Mouse (Mus musculus) liver, embryonic 14.5 days (tissue): Measurements from ENCODE around the gene Asphd2. TPM values are rescaled to one million over a fixed set of nuclear protein-coding genes. Genes with fewer than 3 reads are reported as not detected.

Experiments
- ATAC-seq: fragments of 200-750 bp; cut with Nextera tagmentation; 2 replicates; pipeline ENCODE4 v1.8.0; 2017; ENCODE audit warnings: moderate number of reproducible peaks, mild to moderate bottlenecking, moderate library complexity; ENCODE audit not compliant: insufficient read depth
- DNase-seq, 3 experiments: peaks; one replicate each; pipeline ENCODE4 v3.0.0-alpha.2; 2012 to 2013; ENCODE audit warnings: low read depth in 3 of 3, low spot score in 3 of 3
- H3K27ac ChIP-seq: fragments of 300-500 bp; sonication (generic); 2 replicates; pipeline ENCODE4 v1.5.1; 2014; ENCODE audit warnings: moderate library complexity, mild to moderate bottlenecking, control low read depth, inconsistent platforms
- H3K27me3 ChIP-seq: fragments of 300-500 bp; sonication (generic); 2 replicates; pipeline ENCODE4 v1.6.1; 2014; ENCODE audit warnings: mild to moderate bottlenecking, low read length, moderate library complexity; ENCODE audit not compliant: control insufficient read depth, insufficient read depth
- H3K36me3 ChIP-seq: fragments of 300-500 bp; sonication (generic); replicated peaks from 2 replicates; pipeline ENCODE4 v1.6.1; 2014; ENCODE audit warnings: low read depth; ENCODE audit not compliant: control insufficient read depth, insufficient read depth
- H3K4me1 ChIP-seq, 2 experiments: fragments of 200-500 bp in 1 of 2; fragments of 300-500 bp in 1 of 2; sonication (generic) in 1 of 2; replicated peaks; 2 replicates each; pipeline ENCODE4 v1.6.1; 2012 to 2014; ENCODE audit warnings: antibody characterized with exemption in 1 of 2, inconsistent platforms in 1 of 2, low read length in 1 of 2; ENCODE audit not compliant: control insufficient read depth in 2 of 2, insufficient read depth in 2 of 2
- H3K4me2 ChIP-seq: fragments of 300-500 bp; sonication (generic); 2 replicates; pipeline ENCODE4 v1.6.1; 2014; ENCODE audit warnings: low read depth, mild to moderate bottlenecking, control low read depth, moderate library complexity
- H3K4me3 ChIP-seq, 2 experiments: fragments of 200-500 bp in 1 of 2; fragments of 300-500 bp in 1 of 2; sonication (generic) in 1 of 2; 2 replicates each; pipeline ENCODE4 v1.5.1; 2012 to 2014; ENCODE audit warnings: low read depth in 2 of 2, low read length in 2 of 2, mild to moderate bottlenecking in 2 of 2, control low read depth in 1 of 2, inconsistent platforms in 1 of 2, moderate library complexity in 1 of 2; ENCODE audit not compliant: insufficient read depth in 1 of 2
- H3K9ac ChIP-seq: fragments of 300-500 bp; sonication (generic); replicated peaks from 2 replicates; pipeline ENCODE4 v1.6.1; 2014; ENCODE audit warnings: mild to moderate bottlenecking, control low read depth, moderate library complexity
- H3K9me3 ChIP-seq: fragments of 300-500 bp; sonication (generic); 2 replicates; pipeline ENCODE4 v1.6.1; 2016; ENCODE audit warnings: low read length, mixed read lengths; ENCODE audit not compliant: control insufficient read depth
- CTCF ChIP-seq: IDR thresholded peaks from 2 replicates; pipeline ENCODE4 v1.5.1; 2016; ENCODE audit warnings: antibody characterized with exemption, low read depth, control low read depth
- EP300 ChIP-seq: IDR thresholded peaks from 2 replicates; pipeline ENCODE4 v1.6.1; 2016; ENCODE audit warnings: antibody characterized with exemption, low read depth
- WGBS: fragments of 180-500 bp; shearing (Covaris S2); extraction: QIAGEN DNeasy Blood & Tissue Kit; methylation state at CpG from one replicate; pipeline ENCODE4 v1.1.7; 2014; ENCODE audit not compliant: insufficient replicate concordance; 5-methylcytosine and 5-hydroxymethylcytosine counted together
- polyA plus RNA-seq, 2 experiments: library from polyadenylated mRNA; depleted of rRNA in 1 of 2; stranded (reverse) in 1 of 2; unstranded in 1 of 2; fragments of >200 nt; fragmentation: Nextera tagmentation in 1 of 2; extraction: Ambion mirVana in 1 of 2; gene quantifications; 2 replicates each; pipeline versions ENCODE4 v1.2.1 to v1.2.3; 2012 to 2014

The Asphd2 gene
- polyA plus RNA-seq, 2 experiments, result 0.10 to 0.20 TPM

DNA sequence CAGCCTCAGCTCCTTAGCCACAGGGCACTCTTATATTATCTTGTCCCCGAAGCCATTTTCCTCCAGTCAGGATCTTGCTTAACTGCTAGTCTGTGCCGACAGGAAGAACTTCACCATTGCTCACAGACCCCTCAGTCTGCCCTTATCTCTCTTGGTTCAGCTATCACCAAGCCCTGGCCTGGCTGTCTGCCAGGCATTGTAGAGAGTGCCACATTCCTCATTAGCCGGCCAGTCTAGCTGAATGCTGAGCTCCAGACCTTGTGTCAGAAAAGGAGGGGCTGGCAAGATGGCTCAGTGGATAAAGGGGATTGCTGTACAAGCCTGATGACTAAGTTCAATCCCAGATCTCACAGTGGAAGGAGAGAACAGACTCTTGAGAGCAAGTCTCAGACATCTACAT lies 11.4 kb upstream of the Asphd2 start:
- Histone ChIP-seq H3K27ac (no peak overlapping the region), H3K9me3 (no peaks in the 10 kb centered on the region), H3K4me2 (no peak overlapping the region), H3K27me3 (no peaks in the 10 kb centered on the region; the same call in 1 of the 2 replicates), H3K36me3 (no peaks in the 10 kb centered on the region), H3K4me1 (no peaks in the 10 kb centered on the region), H3K9ac (no peak overlapping the region), H3K4me3 (no peak overlapping the region)
- no peak for ATAC-seq
- WGBS, result 31% methylated on average over 3 of the region's 3 CpGs
- TF ChIP-seq EP300 (no peak), CTCF (no peak)
- DNase-seq, result no peak

DNA sequence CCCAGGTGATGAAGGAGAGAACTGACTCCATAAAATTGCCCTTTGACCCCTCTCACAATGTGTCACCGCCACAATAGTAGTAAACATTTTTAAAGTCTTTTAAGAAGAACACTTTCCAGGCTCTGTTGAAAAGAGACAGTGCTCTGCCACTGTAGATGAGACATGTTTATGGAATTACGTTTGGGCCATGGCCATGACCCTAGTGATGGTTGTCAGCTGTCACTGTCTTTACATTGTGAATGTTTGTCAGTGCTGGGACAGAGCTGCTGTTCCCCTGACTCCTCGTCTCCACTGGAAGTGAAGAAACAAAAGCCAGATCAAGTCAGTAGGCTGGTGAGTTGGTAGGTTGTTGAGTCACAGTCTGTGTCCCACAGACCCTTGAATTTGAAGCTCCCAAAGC lies 7.8 kb upstream of the Asphd2 start:
- Histone ChIP-seq H3K36me3 (no peaks in the 10 kb centered on the region), H3K27me3 (no peaks in the 10 kb centered on the region), H3K9ac (no peak overlapping the region), H3K4me3 (no peak overlapping the region), H3K4me1 (no peaks in the 10 kb centered on the region), H3K27ac (no peak overlapping the region), H3K4me2 (no peak overlapping the region), H3K9me3 (no peaks in the 10 kb centered on the region)
- WGBS, result 42% methylated on average over 3 of the region's 3 CpGs
- DNase-seq, result no peak
- ATAC-seq, result no peak
- TF ChIP-seq CTCF (no peak), EP300 (no peak)

DNA sequence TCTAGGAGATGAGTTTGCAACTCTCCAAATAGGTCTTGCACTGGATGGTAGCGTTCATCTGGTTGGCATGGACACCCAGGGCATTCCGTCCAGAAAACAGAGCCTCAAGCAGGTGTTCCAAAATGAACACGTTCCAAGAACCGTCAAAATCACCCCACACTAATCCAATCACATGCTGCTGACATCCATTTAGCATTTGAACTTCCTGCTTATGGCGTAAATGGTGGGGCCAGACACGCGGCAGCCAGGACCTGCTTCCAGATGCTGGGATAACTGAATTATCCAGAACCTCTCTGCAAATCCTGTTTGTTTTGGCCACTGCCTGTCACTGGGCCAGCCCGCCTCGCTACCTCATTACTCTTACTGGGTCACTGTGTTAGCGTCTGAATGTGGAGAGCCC lies 4.6 kb upstream of the Asphd2 start:
- Histone ChIP-seq H3K4me2 (no peak overlapping the region), H3K36me3 (no peaks in the 10 kb centered on the region), H3K9ac (no peak overlapping the region), H3K9me3 (no peaks in the 10 kb centered on the region), H3K27me3 (peaks cover 18% of the 10 kb centered on the region), H3K4me1 (no peaks in the 10 kb centered on the region), H3K27ac (no peak overlapping the region), H3K4me3 (no peak overlapping the region)
- DNase-seq (no peak), ATAC-seq (no peak)
- WGBS, result 61% methylated on average over 10 of the region's 10 CpGs
- no peak for TF ChIP-seq EP300
- no peak for TF ChIP-seq CTCF

DNA sequence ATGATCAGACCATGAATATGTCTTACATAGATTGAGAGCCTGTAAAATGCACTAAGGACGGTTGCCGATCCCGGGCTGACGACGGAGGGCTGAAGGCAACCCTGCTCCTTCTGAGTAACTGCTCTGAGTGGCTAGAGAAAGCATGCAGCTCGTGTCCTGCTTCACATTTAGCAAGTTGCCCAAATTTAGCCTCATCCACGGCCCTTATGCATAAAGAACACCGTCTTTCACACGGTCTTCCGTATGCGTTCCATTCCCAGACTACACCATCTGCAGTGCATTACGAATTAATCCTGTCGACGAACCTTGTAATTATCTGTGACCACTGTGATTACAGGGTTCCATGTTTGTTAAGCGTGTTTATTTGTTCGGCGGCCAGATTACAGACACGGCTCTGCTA lies 1.4 kb upstream of the Asphd2 start:
- peaks cover 32% of the 10 kb centered on the region for H3K27me3 ChIP-seq
- TF ChIP-seq EP300 (no peak), CTCF (no peak)
- H3K4me1 ChIP-seq, result no peaks in the 10 kb centered on the region
- H3K36me3 ChIP-seq, result no peaks in the 10 kb centered on the region
- DNase-seq, result no peak
- no peaks in the 10 kb centered on the region for H3K9me3 ChIP-seq
- ATAC-seq, result no peak
- no peak overlapping the region for H3K27ac ChIP-seq
- WGBS, result 68% methylated on average over 18 of the region's 18 CpGs
- H3K9ac ChIP-seq, result no peak overlapping the region
- no peak overlapping the region for H3K4me3 ChIP-seq
- H3K4me2 ChIP-seq, result no peak overlapping the region

DNA sequence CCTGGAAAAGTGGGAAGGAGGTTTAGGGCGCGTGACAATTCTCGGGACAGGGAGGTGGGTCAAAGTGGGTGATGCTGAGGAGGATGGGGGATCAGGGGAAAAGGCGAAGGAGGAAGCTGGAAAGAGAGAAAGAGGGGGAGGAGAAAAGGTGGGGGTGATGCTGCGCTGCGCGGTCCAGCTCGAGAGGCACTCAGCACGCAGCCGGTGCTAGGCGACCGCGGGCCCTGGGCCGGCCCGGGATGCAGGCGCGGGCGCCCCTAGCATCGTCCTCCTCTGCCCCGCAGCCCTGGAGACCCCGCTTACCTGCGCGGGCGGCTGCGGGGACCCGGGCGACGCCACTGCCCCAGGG lies 277 bp downstream of the Asphd2 start:
- Histone ChIP-seq H3K36me3 (no peaks in the 10 kb centered on the region), H3K4me3 (peak overlapping the region in 1 of 2 experiments; percentile 20; a peak in 2 of 4 replicates), H3K4me2 (peak overlapping the region; percentile 44; the same call in 1 of the 2 replicates), H3K9ac (no peak overlapping the region), H3K27me3 (peaks cover 32% of the 10 kb centered on the region), H3K4me1 (no peaks in the 10 kb centered on the region), H3K9me3 (no peaks in the 10 kb centered on the region), H3K27ac (no peak overlapping the region)
- TF ChIP-seq CTCF (no peak), EP300 (no peak)
- ATAC-seq (no peak), DNase-seq (no peak)
- WGBS, result 2% methylated on average over 16 of the region's 28 CpGs
